Mouse (Mus musculus): ENCODE measurements around the gene Sult2a7. TPM values are rescaled to one million over a fixed set of nuclear protein-coding genes. Genes with fewer than 3 reads are reported as not detected.

The Sult2a7 gene
- total and polyA plus RNA-seq, 3 experiments = not detected

GRCm38 (mm10) chr7:14438484-14438883, 55.5 kb downstream of the Sult2a7 start:
- Histone ChIP-seq H3K4me1 (ENCODE audit: control insufficient read depth in 1 of 2, insufficient read depth in 2 of 2) (no peaks in the 10 kb centered on the region), H3K9ac (ENCODE audit: insufficient read depth, low read depth) (no peak overlapping the region), H3K4me3 (replicated peaks in 1 of 3; ENCODE audit: low read depth in 2 of 3, low read length in 2 of 3, poor library complexity in 1 of 3) (no peak overlapping the region), H3K4me2 (ENCODE audit: insufficient read depth, low read depth, poor library complexity, severe bottlenecking) (no peak overlapping the region), H3K9me3 (replicated peaks; ENCODE audit: low read length) (peaks cover 15% of the 10 kb centered on the region), H3K27ac (ENCODE audit: insufficient read depth, low read depth) (no peak overlapping the region), H3K79me2 (replicated peaks; ENCODE audit: control insufficient read depth, extremely low read depth, insufficient read depth, poor library complexity, severe bottlenecking) (no peaks in the 10 kb centered on the region), H3K27me3 (replicated peaks) (no peaks in the 10 kb centered on the region), H3K36me3 (replicated peaks in 1 of 2; ENCODE audit: control insufficient read depth in 1 of 2, insufficient read depth in 1 of 2, low read length in 1 of 2) (no peaks in the 10 kb centered on the region)
- in situ Hi-C loops (cut with MboI; ENCODE audit: low pct_ligation_motif_present, low pct_unique_long_range_greater_than_20kb, low sequenced_read_pairs) = no loop called here
- no peak for DNase-seq (ENCODE audit: extremely low read depth)
- dilution Hi-C loops (cut with MboI; ENCODE audit: extremely low pct_ligation_motif_present, extremely low pct_unique_long_range_greater_than_20kb, low sequenced_read_pairs) = no loop called here
- TF ChIP-seq MAZ (IDR thresholded peaks at IDR 0.05; ENCODE audit: low read depth, low read length) (no peak), RAD21 (IDR thresholded peaks at IDR 0.05; ENCODE audit: low read depth, low read length) (no peak), E2F4 (IDR thresholded peaks at IDR 0.05; ENCODE audit: insufficient replicate concordance, low read depth, low read length) (no peak), TCF12 (IDR thresholded peaks at IDR 0.05; ENCODE audit: low read depth, low read length) (no peak), MYC (IDR thresholded peaks at IDR 0.05; ENCODE audit: low read depth, low read length) (no peak), IRF4 (IDR thresholded peaks at IDR 0.05; ENCODE audit: low read depth, low read length) (no peak), ZMIZ1 (IDR thresholded peaks at IDR 0.05; ENCODE audit: low read depth, low read length) (no peak), NRF1 (IDR thresholded peaks at IDR 0.05; ENCODE audit: low read depth, low read length) (no peak), CHD1 (IDR thresholded peaks at IDR 0.05; ENCODE audit: low read depth, low read length) (no peak), CTCF (conservative IDR thresholded peaks at IDR 0.05 in 1 of 2, IDR thresholded peaks at IDR 0.05 in 1 of 2; ENCODE audit: low read depth in 2 of 2, low read length in 2 of 2) (no peak), JUN (IDR thresholded peaks at IDR 0.05; ENCODE audit: insufficient read depth, low read depth, low read length) (no peak), BHLHE40 (IDR thresholded peaks at IDR 0.05; ENCODE audit: low read depth, low read length) (no peak), HCFC1 (IDR thresholded peaks at IDR 0.05; ENCODE audit: low read depth, low read length) (no peak), EP300 (IDR thresholded peaks at IDR 0.05; ENCODE audit: low read length) (no peak), MAFK (IDR thresholded peaks at IDR 0.05; ENCODE audit: insufficient replicate concordance, low read length) (no peak), ETS1 (conservative IDR thresholded peaks at IDR 0.05; ENCODE audit: low read depth, low read length) (no peak), KAT2A (IDR thresholded peaks at IDR 0.05; ENCODE audit: insufficient replicate concordance, low read length) (no peak)

- dilution Hi-C loops (cut with MboI; ENCODE audit: extremely low pct_ligation_motif_present, extremely low pct_unique_long_range_greater_than_20kb, low sequenced_read_pairs) (no loop called here), in situ Hi-C loops (cut with MboI; ENCODE audit: low pct_ligation_motif_present, low pct_unique_long_range_greater_than_20kb, low sequenced_read_pairs) (no loop called here)
- no peak for DNase-seq (ENCODE audit: extremely low read depth)
- Histone ChIP-seq H3K9me3 (replicated peaks; ENCODE audit: low read length) (peaks cover 15% of the 10 kb centered on the region), H3K79me2 (replicated peaks; ENCODE audit: control insufficient read depth, extremely low read depth, insufficient read depth, poor library complexity, severe bottlenecking) (no peaks in the 10 kb centered on the region), H3K4me1 (ENCODE audit: control insufficient read depth in 1 of 2, insufficient read depth in 2 of 2) (no peaks in the 10 kb centered on the region), H3K4me3 (replicated peaks in 1 of 3; ENCODE audit: low read depth in 2 of 3, low read length in 2 of 3, poor library complexity in 1 of 3) (no peak overlapping the region), H3K27ac (ENCODE audit: insufficient read depth, low read depth) (no peak overlapping the region), H3K27me3 (replicated peaks) (no peaks in the 10 kb centered on the region), H3K36me3 (replicated peaks in 1 of 2; ENCODE audit: control insufficient read depth in 1 of 2, insufficient read depth in 1 of 2, low read length in 1 of 2) (no peaks in the 10 kb centered on the region), H3K9ac (ENCODE audit: insufficient read depth, low read depth) (no peak overlapping the region), H3K4me2 (ENCODE audit: insufficient read depth, low read depth, poor library complexity, severe bottlenecking) (no peak overlapping the region)
- TF ChIP-seq ETS1 (conservative IDR thresholded peaks at IDR 0.05; ENCODE audit: low read depth, low read length) = no peak
- TF ChIP-seq GABPA (IDR thresholded peaks at IDR 0.05; ENCODE audit: insufficient replicate concordance, low read depth, low read length) = no peak
- TF ChIP-seq RCOR1 (conservative IDR thresholded peaks at IDR 0.05; ENCODE audit: low read depth, low read length) = no peak
- TF ChIP-seq ZNF384 (IDR thresholded peaks at IDR 0.05; ENCODE audit: low read depth, low read length) = no peak
- no peak for TF ChIP-seq ZC3H11A (IDR thresholded peaks at IDR 0.05; ENCODE audit: low read depth, low read length)
- TF ChIP-seq IRF4 (IDR thresholded peaks at IDR 0.05; ENCODE audit: low read depth, low read length) = no peak
- TF ChIP-seq MAX (IDR thresholded peaks at IDR 0.05; ENCODE audit: low read length) = no peak
- TF ChIP-seq ELF1 (IDR thresholded peaks at IDR 0.05; ENCODE audit: low read depth, low read length) = no peak
- TF ChIP-seq NELFE (IDR thresholded peaks at IDR 0.05; ENCODE audit: low read depth, low read length) = no peak
- TF ChIP-seq MAFK (IDR thresholded peaks at IDR 0.05; ENCODE audit: insufficient replicate concordance, low read length) = no peak
- TF ChIP-seq MXI1 (IDR thresholded peaks at IDR 0.05; ENCODE audit: low read depth, low read length) = no peak
- no peak for TF ChIP-seq MAZ (IDR thresholded peaks at IDR 0.05; ENCODE audit: low read depth, low read length)
- no peak for TF ChIP-seq MEF2A (IDR thresholded peaks at IDR 0.05; ENCODE audit: borderline replicate concordance, low read depth, low read length)
- no peak for TF ChIP-seq SMC3 (IDR thresholded peaks at IDR 0.05; ENCODE audit: low read depth, low read length)
- no peak for TF ChIP-seq TBP (conservative IDR thresholded peaks at IDR 0.05; ENCODE audit: low read depth, low read length)
- TF ChIP-seq E2F4 (IDR thresholded peaks at IDR 0.05; ENCODE audit: insufficient replicate concordance, low read depth, low read length) = no peak
- no peak for TF ChIP-seq NRF1 (IDR thresholded peaks at IDR 0.05; ENCODE audit: low read depth, low read length)
- no peak for TF ChIP-seq POLR2A (IDR thresholded peaks at IDR 0.05; ENCODE audit: low read depth, low read length)
These were observed 56.0 kb downstream of the Sult2a7 start for GRCm38 (mm10) chr7:14438029-14438428.

Data from CH12.LX (cell line).